ENCODE assay signal across 9 mouse cellular contexts in genomic region chr11:101190913-101191907, GRCm38 (mm10). TPM values are rescaled to one million over a fixed set of nuclear protein-coding genes. Genes with fewer than 3 reads are reported as not detected.
DNase-seq lines count a peak whose midpoint lies in the region; ATAC-seq and TF ChIP-seq lines count a peak whose summit lies in the region.
"Had no signal": no experiment of that assay in that cellular context is flagged by ENCODE, and none has a peak within 500 bp of the region (broad histone marks: within the 10 kb centered on the region; RNA-seq: fewer than 3 reads in every experiment).

No protein-coding gene starts in this region.

- no peak for TF ChIP-seq POLR2A in testis, adult 2 months (IDR thresholded peaks at IDR 0.05; ENCODE audit: control insufficient read depth, low read depth, low read length)

- H3K4me3 ChIP-seq in testis, adult 2 months (ENCODE audit: control insufficient read depth, low read depth, low read length): no peak overlapping the region
- H3K4me3 ChIP-seq in limb, embryonic 15.5 days: no peak overlapping the region

- WGBS in limb, embryonic 15.5 days: 41% methylated on average over 17 of the region's 17 CpGs

- DNase-seq in frontal cortex, postnatal 36 days (ENCODE audit: low spot score in 2 of 2): no peak
- no peak for DNase-seq in testis, postnatal 10 days (ENCODE audit: low spot score)
- no peak for DNase-seq in thymus, adult 18-20 months
- DNase-seq in gastrocnemius, postnatal 36 days: no peak
- no peak for DNase-seq in kidney, postnatal 14 days

- no peak overlapping the region for H3K4me2 ChIP-seq in limb, embryonic 15.5 days

- H3K4me1 ChIP-seq in testis, adult 2 months (ENCODE audit: control insufficient read depth, insufficient read depth, low read length): no peaks in the 10 kb centered on the region
- H3K4me1 ChIP-seq in limb, embryonic 15.5 days: peaks cover 27% of the 10 kb centered on the region

- H3K9ac ChIP-seq in limb, embryonic 15.5 days: no peak overlapping the region

- H3K9me3 ChIP-seq in limb, embryonic 15.5 days: no peaks in the 10 kb centered on the region

- no peak for TF ChIP-seq CTCF in testis, adult 2 months (IDR thresholded peaks at IDR 0.05; ENCODE audit: control insufficient read depth, insufficient read depth, insufficient replicate concordance, low read depth, low read length)

- no peaks in the 10 kb centered on the region for H3K36me3 ChIP-seq in testis, adult 2 months (ENCODE audit: control insufficient read depth, insufficient read depth, low read length)
- H3K36me3 ChIP-seq in limb, embryonic 15.5 days: peaks cover 38% of the 10 kb centered on the region

- H3K27me3 ChIP-seq in testis, adult 2 months (ENCODE audit: control insufficient read depth, insufficient read depth, low read length): no peaks in the 10 kb centered on the region
- no peaks in the 10 kb centered on the region for H3K27me3 ChIP-seq in limb, embryonic 15.5 days

- intact Hi-C loops in gastrocnemius, postnatal 36 days (cut with DNase I): no loop called here

- peak overlapping the region; percentile 23; the same call in 1 of the 2 replicates for H3K27ac ChIP-seq in testis, adult 2 months (ENCODE audit: control insufficient read depth, insufficient read depth, low read depth, low read length)
- H3K27ac ChIP-seq in limb, embryonic 15.5 days: peak overlapping the region; percentile 75
- H3K27ac ChIP-seq: macrophage had no signal

- peak; percentile 16; the same call in 1 of the 2 replicates for ATAC-seq in frontal cortex, adult (ENCODE audit: low TSS enrichment)
- no peak for ATAC-seq in limb, embryonic 15.5 days (ENCODE audit: insufficient number of reproducible peaks, low FRiP score, low TSS enrichment, low read depth)

RNA-seq across cellular contexts. Expression of gene Ccr10, which starts 16.0 kb away (rescaled TPM):
- polyA plus RNA-seq in testis, adult 2 months (2012; rRNA removed): 0.05 TPM in 1 of 2 replicates, not detected in the other
- polyA plus RNA-seq in limb, embryonic 15.5 days (2015; fragmentation: Nextera tagmentation; extraction: Ambion mirVana): 0.14 and 0.36 TPM in 2 replicates
- not detected for total RNA-seq in gastrocnemius, postnatal 36 days (2021)
- polyA plus RNA-seq: macrophage had no signal

RNA-seq across cellular contexts. Expression of gene Plekhh3, which starts 20.1 kb away (rescaled TPM):
- 2.6 and 4.1 TPM in 2 replicates for polyA plus RNA-seq in testis, adult 2 months (2012; rRNA removed)
- 21.7 and 22.1 TPM in 2 replicates for polyA plus RNA-seq in limb, embryonic 15.5 days (2015; fragmentation: Nextera tagmentation; extraction: Ambion mirVana)
- total RNA-seq in gastrocnemius, postnatal 36 days (2021): 10 to 100 TPM; 22.4 to 27.6 TPM

RNA-seq across cellular contexts. Expression of gene Cntnap1, which starts 20.9 kb away (rescaled TPM):
- 0.40 and 0.44 TPM in 2 replicates for polyA plus RNA-seq in testis, adult 2 months (2012; rRNA removed)
- polyA plus RNA-seq in limb, embryonic 15.5 days (2015; fragmentation: Nextera tagmentation; extraction: Ambion mirVana): 1.2 and 1.4 TPM in 2 replicates
- total RNA-seq in gastrocnemius, postnatal 36 days (2021): 1 to 10 TPM; 1.1 to 2.1 TPM

RNA-seq across cellular contexts. Expression of gene Ezh1, which starts 35.1 kb away (rescaled TPM):
- polyA plus RNA-seq in testis, adult 2 months (2012; rRNA removed): 14.3 and 14.5 TPM in 2 replicates
- 15.6 and 17.6 TPM in 2 replicates for polyA plus RNA-seq in limb, embryonic 15.5 days (2015; fragmentation: Nextera tagmentation; extraction: Ambion mirVana)
- total RNA-seq in gastrocnemius, postnatal 36 days (2021): 10 to 100 TPM; 20.5 to 23.8 TPM

RNA-seq across cellular contexts. Expression of gene Tubg2, which starts 35.5 kb away (rescaled TPM):
- 1.6 and 1.9 TPM in 2 replicates for polyA plus RNA-seq in testis, adult 2 months (2012; rRNA removed)
- 5.7 and 6.8 TPM in 2 replicates for polyA plus RNA-seq in limb, embryonic 15.5 days (2015; fragmentation: Nextera tagmentation; extraction: Ambion mirVana)
- 1 to 10 TPM; 2.3 to 2.6 TPM for total RNA-seq in gastrocnemius, postnatal 36 days (2021)
